Mouse (Mus musculus) heart, embryonic 16.5 days (tissue): ENCODE results near the gene Gata1. TPM values are rescaled to one million over a fixed set of nuclear protein-coding genes. Genes with fewer than 3 reads are reported as not detected.
"Not testable (repeated sequence)": the region's sequence is repeated elsewhere in the genome, so short reads cannot be mapped to it uniquely, and the experiment has no call there.

Source experiments
- ATAC-seq: fragments of 200-750 bp; cut with Nextera tagmentation; replicated peaks from 2 replicates; pipeline ENCODE4 v1.8.0; 2017; ENCODE audit warnings: moderate number of reproducible peaks; ENCODE audit not compliant: insufficient read depth, low FRiP score; ENCODE audit errors: extremely low read depth
- H3K27ac ChIP-seq: fragments of 300-500 bp; sonication (generic); 2 replicates; pipeline ENCODE4 v1.5.1; 2014; ENCODE audit warnings: mild to moderate bottlenecking, low read length, control low read depth, moderate library complexity
- H3K27me3 ChIP-seq: fragments of 300-500 bp; sonication (generic); 2 replicates; pipeline ENCODE4 v1.6.1; 2014; ENCODE audit warnings: low read length, mixed read lengths; ENCODE audit not compliant: control insufficient read depth, insufficient read depth
- H3K36me3 ChIP-seq: fragments of 300-500 bp; sonication (generic); 2 replicates; pipeline ENCODE4 v1.6.1; 2014; ENCODE audit not compliant: control insufficient read depth, insufficient read depth
- H3K4me1 ChIP-seq: fragments of 300-500 bp; sonication (generic); 2 replicates; pipeline ENCODE4 v1.6.1; 2014; ENCODE audit warnings: low read length, mixed read lengths; ENCODE audit not compliant: control insufficient read depth, insufficient read depth
- H3K4me2 ChIP-seq: fragments of 300-500 bp; sonication (generic); 2 replicates; pipeline ENCODE4 v1.6.1; 2014; ENCODE audit warnings: low read depth, mild to moderate bottlenecking, control low read depth, low read length
- H3K4me3 ChIP-seq: fragments of 300-500 bp; sonication (generic); 2 replicates; pipeline ENCODE4 v1.5.1; 2014; ENCODE audit warnings: mild to moderate bottlenecking, control low read depth, low read length
- H3K9ac ChIP-seq: fragments of 300-500 bp; sonication (generic); 2 replicates; pipeline ENCODE4 v1.6.1; 2014; ENCODE audit warnings: low read length, control low read depth
- H3K9me3 ChIP-seq: fragments of 300-500 bp; sonication (generic); replicated peaks from 2 replicates; pipeline ENCODE4 v1.6.1; 2016; ENCODE audit warnings: low read length; ENCODE audit not compliant: control insufficient read depth
- WGBS: fragments of 180-500 bp; shearing (Covaris S2); extraction: QIAGEN DNeasy Blood & Tissue Kit; methylation state at CpG from one replicate; pipeline ENCODE4 v1.1.7; 2014; 5-methylcytosine and 5-hydroxymethylcytosine counted together
- polyA plus RNA-seq: library from polyadenylated mRNA; unstranded; fragments of >200 nt; fragmentation: Nextera tagmentation; extraction: Ambion mirVana; gene quantifications from 2 replicates; pipeline ENCODE4 v1.2.1, GENCODE M21; 2015

Gene Gata1
- polyA plus RNA-seq, result 1.1 and 1.4 TPM in 2 replicates

- H3K4me2 ChIP-seq, result no peak within 1 kb of the TSS
- H3K4me1 ChIP-seq, result no peaks in the 10 kb centered on the region
- H3K9ac ChIP-seq, result no peak within 1 kb of the TSS
- H3K27me3 ChIP-seq, result no peaks in the 10 kb centered on the region
- no peak within 1 kb of the TSS for H3K4me3 ChIP-seq
- WGBS, result 89% methylated on average over 10 of the region's 11 CpGs
- ATAC-seq, result no peak
- H3K36me3 ChIP-seq, result no peaks in the 10 kb centered on the region
- no peak within 1 kb of the TSS for H3K27ac ChIP-seq
- H3K9me3 ChIP-seq, result no peaks in the 10 kb centered on the region
Measured at GRCm38 (mm10) chrX:7977892-7978291, at the start of gene Gata1. Gene Gata1 (minus strand): TSS chrX:7978071.

DNA sequence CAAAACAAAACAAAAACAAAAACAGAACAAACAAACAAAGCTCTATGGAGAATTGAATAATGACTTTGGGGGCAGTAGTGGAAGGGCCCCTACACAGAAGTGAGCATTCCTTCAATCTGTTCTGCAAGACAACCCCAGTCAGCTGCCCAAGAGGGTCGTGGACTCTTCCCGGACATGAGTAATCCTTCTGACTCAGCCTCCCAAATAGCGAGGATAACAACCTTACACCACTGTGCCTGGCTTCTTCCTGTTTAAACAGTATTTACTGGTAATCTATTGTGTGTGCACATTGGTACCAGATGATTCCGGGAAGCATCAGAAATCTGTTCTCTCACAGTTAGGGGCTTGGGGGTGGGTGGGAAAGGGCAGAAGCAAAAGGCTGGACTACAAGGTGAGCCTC is 48.9 kb upstream of the Gata1 start:
- H3K36me3 ChIP-seq, result no peaks in the 10 kb centered on the region
- H3K9me3 ChIP-seq, result no peaks in the 10 kb centered on the region
- no peak overlapping the region for H3K27ac ChIP-seq
- WGBS, result 54% methylated on average over 4 of the region's 4 CpGs
- H3K9ac ChIP-seq, result no peak overlapping the region
- H3K4me1 ChIP-seq, result no peaks in the 10 kb centered on the region
- no peak overlapping the region for H3K4me2 ChIP-seq
- H3K27me3 ChIP-seq, result no peaks in the 10 kb centered on the region
- no peak overlapping the region for H3K4me3 ChIP-seq
- ATAC-seq, result no peak

GRCm38 (mm10) chrX:8024795-8025194 is 46.9 kb upstream of the Gata1 start:
- Histone ChIP-seq H3K9me3 (no peaks in the 10 kb centered on the region), H3K4me3 (no peak overlapping the region), H3K27ac (no peak overlapping the region), H3K27me3 (no peaks in the 10 kb centered on the region), H3K4me1 (no peaks in the 10 kb centered on the region), H3K4me2 (no peak overlapping the region), H3K9ac (no peak overlapping the region), H3K36me3 (no peaks in the 10 kb centered on the region)
- WGBS, result 57% methylated on average over 2 of the region's 2 CpGs
- no peak for ATAC-seq

- Histone ChIP-seq H3K27me3 (no peaks in the 10 kb centered on the region), H3K9ac (no peak overlapping the region), H3K4me2 (no peak overlapping the region), H3K36me3 (no peaks in the 10 kb centered on the region), H3K4me1 (no peaks in the 10 kb centered on the region), H3K9me3 (no peaks in the 10 kb centered on the region), H3K27ac (no peak overlapping the region), H3K4me3 (no peak overlapping the region)
- no peak for ATAC-seq
- 92% methylated on average over 2 of the region's 2 CpGs for WGBS
Measured at GRCm38 (mm10) chrX:8020111-8020778, 42.4 kb upstream of the Gata1 start.

DNA sequence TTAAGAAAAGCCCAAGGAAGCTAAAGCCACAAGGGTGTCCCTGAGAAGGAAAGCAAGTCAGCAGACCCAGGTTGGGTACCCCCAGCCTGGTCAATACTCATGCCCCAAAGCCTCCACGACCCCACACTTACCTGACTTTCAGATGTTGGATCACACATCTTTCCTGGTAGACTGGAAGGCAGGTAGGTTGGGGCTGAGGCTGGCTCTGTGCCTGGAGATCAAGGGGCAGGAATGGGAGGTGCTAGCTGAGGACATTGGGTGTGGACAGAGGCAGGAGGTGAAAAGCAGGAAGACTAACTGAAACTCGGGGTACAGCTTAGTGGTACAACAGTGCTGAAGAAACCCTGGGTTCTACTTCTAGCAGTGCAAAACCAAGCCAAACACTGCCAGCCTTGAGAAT is 40.4 kb upstream of the Gata1 start, which contains the start of gene Glod5:
Gene Glod5 (minus strand): TSS at position 207 of the 400 bp plus-strand sequence.
- Histone ChIP-seq H3K4me2 (no peak within 1 kb of the TSS), H3K4me3 (no peak within 1 kb of the TSS), H3K27me3 (no peaks in the 10 kb centered on the region), H3K9ac (no peak within 1 kb of the TSS), H3K4me1 (no peaks in the 10 kb centered on the region), H3K36me3 (no peaks in the 10 kb centered on the region), H3K9me3 (no peaks in the 10 kb centered on the region), H3K27ac (no peak within 1 kb of the TSS)
- WGBS, result 39% methylated on average over 2 of the region's 2 CpGs
- no peak for ATAC-seq

DNA sequence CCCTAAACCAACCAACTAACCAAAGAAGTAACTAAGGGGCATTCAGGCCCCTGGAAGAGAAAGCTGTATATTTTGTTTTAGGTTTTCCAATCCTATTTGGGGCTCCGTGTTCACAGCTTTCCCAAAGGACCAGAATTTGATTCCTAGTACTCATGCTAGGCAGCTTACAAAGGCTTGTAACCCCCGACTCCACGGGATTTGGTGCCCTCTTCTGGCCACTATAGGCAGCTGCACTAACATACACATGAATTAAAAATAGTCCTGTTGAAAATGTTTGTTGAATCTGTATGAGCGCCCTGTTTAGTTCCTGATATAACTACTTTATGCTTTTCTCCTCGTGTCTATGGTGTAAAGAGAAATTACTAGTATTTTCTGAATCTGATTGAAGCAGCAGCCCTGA is 39.3 kb upstream of the Gata1 start:
- Histone ChIP-seq H3K4me2 (no peak overlapping the region), H3K4me1 (no peaks in the 10 kb centered on the region), H3K27me3 (no peaks in the 10 kb centered on the region), H3K9me3 (no peaks in the 10 kb centered on the region), H3K4me3 (no peak overlapping the region), H3K27ac (no peak overlapping the region), H3K9ac (no peak overlapping the region), H3K36me3 (no peaks in the 10 kb centered on the region)
- 6% methylated on average over 5 of the region's 5 CpGs for WGBS
- no peak for ATAC-seq

DNA sequence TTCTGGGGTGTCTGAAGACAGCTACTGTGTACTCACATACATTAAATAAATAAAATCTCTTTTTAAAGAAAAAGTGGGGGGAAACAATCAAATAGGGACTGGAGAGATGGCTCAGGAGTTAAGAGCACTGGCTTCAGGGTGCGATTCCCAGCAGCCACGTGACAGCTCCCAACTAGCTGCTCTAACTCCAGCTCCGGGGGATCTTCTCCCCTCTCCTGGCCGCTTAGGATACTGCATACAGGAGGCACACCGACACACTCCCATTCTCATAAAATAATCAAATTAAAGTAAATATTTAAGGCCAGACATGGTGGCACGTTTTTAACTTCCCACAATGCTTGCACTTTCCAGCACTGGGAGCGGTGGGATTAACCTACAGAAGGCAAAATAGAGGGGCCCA is 37.8 kb upstream of the Gata1 start:
- ATAC-seq, H3K4me3 ChIP-seq, H3K9ac ChIP-seq, H3K36me3 ChIP-seq, H3K9me3 ChIP-seq, H3K27ac ChIP-seq, H3K27me3 ChIP-seq, H3K4me1 ChIP-seq, H3K4me2 ChIP-seq: not testable (repeated sequence)
- 21% methylated on average over 7 of the region's 7 CpGs for WGBS

- no peaks in the 10 kb centered on the region for H3K36me3 ChIP-seq
- 42% methylated on average over 6 of the region's 8 CpGs for WGBS
- no peak overlapping the region for H3K4me3 ChIP-seq
- no peak overlapping the region for H3K4me2 ChIP-seq
- no peak overlapping the region for H3K27ac ChIP-seq
- no peak overlapping the region for H3K9ac ChIP-seq
- H3K4me1 ChIP-seq, result no peaks in the 10 kb centered on the region
- H3K27me3 ChIP-seq, result no peaks in the 10 kb centered on the region
- no peaks in the 10 kb centered on the region for H3K9me3 ChIP-seq
- ATAC-seq, result no peak
Measured at GRCm38 (mm10) chrX:8013569-8014314, 35.9 kb upstream of the Gata1 start.

- no peak for ATAC-seq
Measured at GRCm38 (mm10) chrX:8013157-8013556, 35.3 kb upstream of the Gata1 start.

More at GRCm38 (mm10) chrX:8013157-8013556, 35.3 kb upstream of the Gata1 start:
- Histone ChIP-seq H3K27me3 (no peaks in the 10 kb centered on the region), H3K4me2 (no peak overlapping the region), H3K36me3 (no peaks in the 10 kb centered on the region), H3K9me3 (no peaks in the 10 kb centered on the region), H3K4me1 (no peaks in the 10 kb centered on the region), H3K9ac (no peak overlapping the region), H3K4me3 (no peak overlapping the region), H3K27ac (no peak overlapping the region)
- 9% methylated on average over 2 of the region's 2 CpGs for WGBS
